Mouse (Mus musculus): ENCODE data around the gene Tgfb3. TPM values are rescaled to one million over a fixed set of nuclear protein-coding genes. Genes with fewer than 3 reads are reported as not detected.

Gene Tgfb3
- 5.4 and 6.1 TPM in 2 replicates for polyA plus RNA-seq (2015; fragmentation: Nextera tagmentation; extraction: Ambion mirVana)

DNA sequence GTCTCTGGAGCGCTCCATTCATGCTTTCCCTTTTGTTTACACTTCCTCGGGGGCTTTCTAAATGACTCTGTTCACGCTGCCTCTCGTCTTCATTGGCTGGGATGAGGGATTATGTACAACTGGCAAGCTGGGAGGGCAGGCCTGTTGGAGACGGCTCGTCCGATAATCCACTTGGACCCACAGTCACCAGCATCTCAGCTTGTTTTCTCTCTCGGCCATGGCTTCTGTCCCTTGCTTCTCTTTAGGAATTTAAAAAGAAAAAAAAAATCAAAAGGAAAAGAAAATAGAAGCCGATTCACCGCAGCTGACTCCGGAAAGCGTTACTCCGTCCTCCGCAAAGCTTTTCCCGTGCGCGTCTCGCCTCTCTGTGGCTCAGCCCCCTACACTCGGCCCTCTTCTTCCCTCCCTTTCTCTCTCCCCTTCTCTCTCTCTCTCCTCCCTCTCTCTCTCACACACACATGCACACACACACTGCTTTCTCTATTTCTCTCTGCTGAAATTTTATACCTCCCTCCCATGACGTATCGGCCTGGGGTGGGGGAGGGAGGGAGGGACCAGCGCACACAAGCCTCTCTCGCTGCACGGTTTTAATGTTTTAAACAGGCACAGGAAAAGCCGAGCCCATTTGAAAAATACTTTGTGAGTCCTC lies at the start of gene Tgfb3:
Tgfb3 (minus strand) TSS at position 489 of the 649 bp plus-strand sequence.
- peak; percentile 47 for ATAC-seq (ENCODE audit: low FRiP score)
- H3K36me3 ChIP-seq, result no peaks in the 10 kb centered on the region
- H3K27me3 ChIP-seq, result peaks cover 30% of the 10 kb centered on the region
- under 1% methylated on average over 25 of the region's 25 CpGs for WGBS
- H3K4me1 ChIP-seq (replicated peaks), result peaks cover 44% of the 10 kb centered on the region
- H3K27ac ChIP-seq, result peak within 1 kb of the TSS; percentile 69
- peak within 1 kb of the TSS; percentile 84 for H3K4me2 ChIP-seq
- no peaks in the 10 kb centered on the region for H3K9me3 ChIP-seq
- peak within 1 kb of the TSS; percentile 51 for H3K4me3 ChIP-seq
- peak within 1 kb of the TSS; percentile 77 for H3K9ac ChIP-seq

GRCm38 (mm10) chr12:86128122-86128521 lies 49.3 kb upstream of the Tgfb3 start:
- Histone ChIP-seq H3K4me3 (no peak overlapping the region), H3K27me3 (no peaks in the 10 kb centered on the region), H3K9ac (no peak overlapping the region), H3K4me2 (no peak overlapping the region), H3K36me3 (no peaks in the 10 kb centered on the region), H3K9me3 (no peaks in the 10 kb centered on the region), H3K4me1 (replicated peaks) (0 out of 2 replicates have a peak, but pooled peaks cover 3% of the 10 kb centered on the region), H3K27ac (no peak overlapping the region)
- no peak for ATAC-seq (ENCODE audit: low FRiP score)
- WGBS, result 79% methylated on average over 6 of the region's 6 CpGs

GRCm38 (mm10) chr12:86124016-86124415 lies 45.2 kb upstream of the Tgfb3 start:
- H3K4me2 ChIP-seq, result no peak overlapping the region
- ATAC-seq (ENCODE audit: low FRiP score), result no peak
- no peak overlapping the region for H3K4me3 ChIP-seq
- no peaks in the 10 kb centered on the region for H3K36me3 ChIP-seq
- H3K4me1 ChIP-seq (replicated peaks), result no peaks in the 10 kb centered on the region
- H3K27ac ChIP-seq, result no peak overlapping the region
- no peaks in the 10 kb centered on the region for H3K27me3 ChIP-seq
- no peak overlapping the region for H3K9ac ChIP-seq
- H3K9me3 ChIP-seq, result no peaks in the 10 kb centered on the region
- 88% methylated on average over 6 of the region's 6 CpGs for WGBS

- Histone ChIP-seq H3K27me3 (no peaks in the 10 kb centered on the region), H3K4me3 (no peak overlapping the region), H3K9ac (no peak overlapping the region), H3K27ac (peak overlapping the region; percentile 64), H3K4me1 (replicated peaks) (peaks cover 14% of the 10 kb centered on the region), H3K9me3 (no peaks in the 10 kb centered on the region), H3K36me3 (peaks cover 5% of the 10 kb centered on the region; the same call in 1 of the 2 replicates), H3K4me2 (no peak overlapping the region)
- ATAC-seq (ENCODE audit: low FRiP score), result no peak
- 74% methylated on average over 15 of the region's 15 CpGs for WGBS
Measured at GRCm38 (mm10) chr12:86116295-86116835, 37.5 kb upstream of the Tgfb3 start.

DNA sequence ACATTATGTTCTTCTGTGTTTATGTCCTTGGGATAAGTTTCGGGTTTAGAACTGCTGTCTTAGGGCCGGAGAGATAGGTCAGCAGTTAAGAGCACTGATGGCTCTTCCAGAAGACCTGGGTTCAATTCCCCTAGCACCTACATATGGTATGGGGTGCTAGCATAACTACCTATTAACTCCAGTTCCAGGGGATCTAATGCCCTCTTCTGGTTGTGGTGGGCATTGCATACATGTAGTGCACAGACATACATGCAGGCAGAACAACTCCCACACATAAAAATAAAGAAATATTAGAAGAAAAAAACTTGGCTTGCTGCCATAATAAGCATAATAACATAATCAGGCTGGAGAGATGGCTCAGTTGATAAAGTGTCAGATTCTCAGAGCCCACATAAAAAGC lies 31.8 kb upstream of the Tgfb3 start:
- peaks cover 4% of the 10 kb centered on the region; the same call in 1 of the 2 replicates for H3K4me1 ChIP-seq (replicated peaks)
- H3K27ac ChIP-seq, result no peak overlapping the region
- H3K36me3 ChIP-seq, result peaks cover 21% of the 10 kb centered on the region; the same call in 1 of the 2 replicates
- ATAC-seq (ENCODE audit: low FRiP score), result no peak
- H3K4me3 ChIP-seq, result no peak overlapping the region
- H3K9me3 ChIP-seq, result no peaks in the 10 kb centered on the region
- H3K27me3 ChIP-seq, result no peaks in the 10 kb centered on the region
- no peak overlapping the region for H3K4me2 ChIP-seq
- H3K9ac ChIP-seq, result no peak overlapping the region
- WGBS, result 99% methylated on average over 2 of the region's 2 CpGs

DNA sequence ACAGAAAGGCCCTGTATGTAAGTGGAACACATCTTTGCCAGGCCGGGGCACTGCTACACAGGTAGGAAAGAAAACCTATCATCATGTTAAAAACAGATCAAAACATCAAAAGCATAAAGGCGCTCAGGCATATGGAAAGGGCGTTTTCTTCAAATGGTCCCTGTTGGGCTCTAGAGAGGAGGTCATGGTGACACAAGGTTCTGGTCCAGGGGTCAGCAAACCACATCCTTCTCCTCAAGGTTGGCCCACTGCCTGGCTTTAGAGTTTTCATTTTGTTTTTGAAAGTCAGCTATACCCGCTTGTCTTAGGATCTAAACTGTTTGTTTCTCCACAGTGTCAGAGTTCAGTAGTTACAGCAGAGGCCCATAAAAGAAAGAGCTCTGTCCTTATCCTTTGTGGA lies 30.7 kb upstream of the Tgfb3 start:
- 89% methylated on average over 4 of the region's 4 CpGs for WGBS
- Histone ChIP-seq H3K36me3 (peaks cover 25% of the 10 kb centered on the region), H3K9ac (no peak overlapping the region), H3K9me3 (no peaks in the 10 kb centered on the region), H3K4me3 (no peak overlapping the region), H3K4me2 (no peak overlapping the region), H3K27ac (no peak overlapping the region), H3K4me1 (replicated peaks) (peaks cover 3% of the 10 kb centered on the region; the same call in 1 of the 2 replicates), H3K27me3 (no peaks in the 10 kb centered on the region)
- no peak for ATAC-seq (ENCODE audit: low FRiP score)

DNA sequence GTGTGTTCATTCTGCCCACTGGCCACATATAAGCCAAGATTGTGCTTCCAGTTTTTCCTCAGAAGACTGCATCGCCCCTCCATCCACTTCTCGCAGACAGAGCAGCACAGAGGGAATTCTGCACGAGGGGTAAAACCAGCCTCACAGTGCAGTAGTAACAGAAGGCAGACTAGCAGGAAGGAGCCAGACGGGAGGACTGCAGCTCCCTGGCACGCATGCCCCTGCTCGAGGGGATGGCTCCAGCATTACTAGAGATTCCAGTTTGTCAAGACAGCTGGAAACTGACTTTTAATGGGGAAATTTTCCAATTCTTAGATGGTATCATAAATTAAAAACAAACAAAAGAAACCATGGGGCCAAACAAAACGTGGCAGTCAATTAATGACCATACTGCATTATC lies 28.8 kb upstream of the Tgfb3 start:
- 80% methylated on average over 7 of the region's 7 CpGs for whole genome bisulfite sequencing
- peaks cover 22% of the 10 kb centered on the region for H3K4me1 ChIP-seq (replicated peaks)

GRCm38 (mm10) chr12:86106086-86106485 lies 27.2 kb upstream of the Tgfb3 start:
- Histone ChIP-seq H3K4me1 (replicated peaks) (peaks cover 28% of the 10 kb centered on the region), H3K27me3 (no peaks in the 10 kb centered on the region), H3K4me2 (no peak overlapping the region), H3K4me3 (no peak overlapping the region), H3K27ac (no peak overlapping the region), H3K9me3 (no peaks in the 10 kb centered on the region), H3K9ac (no peak overlapping the region), H3K36me3 (peaks cover 17% of the 10 kb centered on the region)
- no peak for ATAC-seq (ENCODE audit: low FRiP score)
- 93% methylated on average over 9 of the region's 9 CpGs for WGBS

More for the DNA sequence above, 28.8 kb upstream of the Tgfb3 start:
- ATAC-seq (ENCODE audit: low FRiP score), result no peak
- H3K27ac ChIP-seq, result no peak overlapping the region
- H3K9ac ChIP-seq, result no peak overlapping the region
- peaks cover 25% of the 10 kb centered on the region for H3K36me3 ChIP-seq
- H3K9me3 ChIP-seq, result no peaks in the 10 kb centered on the region
- no peak overlapping the region for H3K4me3 ChIP-seq
- no peak overlapping the region for H3K4me2 ChIP-seq
- H3K27me3 ChIP-seq, result no peaks in the 10 kb centered on the region

DNA sequence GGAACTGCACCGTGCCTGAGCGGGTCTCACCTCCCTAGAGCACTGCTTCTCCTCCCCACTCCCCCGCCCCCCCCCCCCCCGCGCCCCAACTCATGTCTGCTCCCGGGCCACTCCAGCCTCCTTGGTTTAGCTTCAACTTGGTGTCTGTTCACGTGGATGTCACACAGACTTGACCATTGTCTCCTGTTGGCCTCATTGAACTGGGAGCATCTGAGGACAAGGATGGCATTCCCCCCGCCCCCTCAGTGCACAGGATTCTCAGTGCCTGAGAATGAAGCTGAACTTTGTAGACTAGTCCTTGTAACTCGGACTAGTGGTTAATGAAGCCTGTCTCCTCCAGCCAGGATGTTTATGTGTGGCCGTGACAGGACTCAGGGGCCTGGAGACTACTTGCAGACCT lies 26.7 kb upstream of the Tgfb3 start:
- WGBS, result 66% methylated on average over 7 of the region's 10 CpGs
- Histone ChIP-seq H3K36me3 (peaks cover 15% of the 10 kb centered on the region), H3K27ac (no peak overlapping the region), H3K4me1 (replicated peaks) (peaks cover 28% of the 10 kb centered on the region), H3K9me3 (no peaks in the 10 kb centered on the region), H3K27me3 (no peaks in the 10 kb centered on the region), H3K4me3 (no peak overlapping the region), H3K9ac (no peak overlapping the region), H3K4me2 (no peak overlapping the region)
- no peak for ATAC-seq (ENCODE audit: low FRiP score)

- H3K27ac ChIP-seq, result no peak overlapping the region
- no peaks in the 10 kb centered on the region for H3K9me3 ChIP-seq
- WGBS, result 79% methylated on average over 11 of the region's 11 CpGs
- peaks cover 16% of the 10 kb centered on the region for H3K36me3 ChIP-seq
- H3K4me2 ChIP-seq, result no peak overlapping the region
- peaks cover 28% of the 10 kb centered on the region for H3K4me1 ChIP-seq (replicated peaks)
- no peak for ATAC-seq (ENCODE audit: low FRiP score)
- 0 out of 2 replicates have a peak overlapping the region, but pooled peaks have one; percentile 40 for H3K9ac ChIP-seq
- H3K4me3 ChIP-seq, result no peak overlapping the region
- H3K27me3 ChIP-seq, result no peaks in the 10 kb centered on the region
Measured at GRCm38 (mm10) chr12:86104297-86104696, 25.5 kb upstream of the Tgfb3 start.

GRCm38 (mm10) chr12:86103852-86104251 lies 25.0 kb upstream of the Tgfb3 start:
- WGBS, result 41% methylated on average over 8 of the region's 8 CpGs
- Histone ChIP-seq H3K4me2 (no peak overlapping the region), H3K4me3 (no peak overlapping the region), H3K27me3 (no peaks in the 10 kb centered on the region), H3K9ac (peak overlapping the region; percentile 40; the same call in 1 of the 2 replicates), H3K27ac (peak overlapping the region; percentile 53), H3K36me3 (peaks cover 16% of the 10 kb centered on the region), H3K4me1 (replicated peaks) (peaks cover 28% of the 10 kb centered on the region), H3K9me3 (no peaks in the 10 kb centered on the region)
- ATAC-seq (ENCODE audit: low FRiP score), result no peak

DNA sequence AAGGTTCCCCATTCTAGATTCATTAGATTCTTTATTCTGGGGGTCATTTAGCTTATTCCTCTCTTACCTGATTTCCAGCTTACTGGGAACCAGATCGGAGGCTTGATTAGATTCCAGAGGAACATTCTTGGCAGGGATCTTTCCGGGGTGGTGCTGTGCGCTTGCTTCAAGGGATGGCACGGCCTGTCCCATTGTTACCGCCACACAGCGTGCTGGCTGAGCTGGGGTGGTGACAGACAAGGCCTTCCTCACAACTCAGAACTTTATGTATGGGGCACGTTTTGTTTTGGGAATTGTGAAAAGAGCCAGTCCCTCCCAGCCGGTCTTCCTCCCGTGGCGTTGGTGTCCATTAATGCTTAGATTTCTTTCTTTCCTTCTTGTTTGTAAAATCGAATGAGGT lies 24.6 kb upstream of the Tgfb3 start:
- Histone ChIP-seq H3K27ac (peak overlapping the region; percentile 53), H3K27me3 (no peaks in the 10 kb centered on the region), H3K4me2 (no peak overlapping the region), H3K9ac (peak overlapping the region; percentile 40; the same call in 1 of the 2 replicates), H3K9me3 (no peaks in the 10 kb centered on the region), H3K36me3 (peaks cover 18% of the 10 kb centered on the region), H3K4me1 (replicated peaks) (peaks cover 28% of the 10 kb centered on the region), H3K4me3 (no peak overlapping the region)
- WGBS, result 15% methylated on average over 11 of the region's 11 CpGs
- no peak for ATAC-seq (ENCODE audit: low FRiP score)

GRCm38 (mm10) chr12:86102686-86103085 lies 23.8 kb upstream of the Tgfb3 start:
- Histone ChIP-seq H3K4me1 (replicated peaks) (peaks cover 28% of the 10 kb centered on the region), H3K9ac (no peak overlapping the region), H3K27me3 (no peaks in the 10 kb centered on the region), H3K4me2 (no peak overlapping the region), H3K9me3 (no peaks in the 10 kb centered on the region), H3K27ac (0 out of 2 replicates have a peak overlapping the region, but pooled peaks have one; percentile 53), H3K4me3 (no peak overlapping the region), H3K36me3 (peaks cover 18% of the 10 kb centered on the region; the same call in 1 of the 2 replicates)
- WGBS, result 75% methylated on average over 8 of the region's 8 CpGs
- ATAC-seq (ENCODE audit: low FRiP score), result no peak
